Mouse (Mus musculus) embryonic facial prominence, embryonic 13.5 days (tissue): ENCODE data around the gene Mrpl12. TPM values are rescaled to one million over a fixed set of nuclear protein-coding genes. Genes with fewer than 3 reads are reported as not detected.

Experiments used
- ATAC-seq: fragments of 200-750 bp; cut with Nextera tagmentation; 2 replicates; pipeline ENCODE4 v1.8.0; 2017; ENCODE audit warnings: low read depth; ENCODE audit not compliant: insufficient number of reproducible peaks, insufficient read depth, low FRiP score, low TSS enrichment
- H3K27ac ChIP-seq: fragments of 300-500 bp; sonication (generic); 2 replicates; pipeline ENCODE4 v1.5.1; 2015; ENCODE audit warnings: moderate library complexity, mild to moderate bottlenecking, inconsistent platforms
- H3K27me3 ChIP-seq: fragments of 300-500 bp; sonication (generic); 2 replicates; pipeline ENCODE4 v1.6.1; 2015; ENCODE audit warnings: mild to moderate bottlenecking, inconsistent platforms
- H3K36me3 ChIP-seq: fragments of 300-500 bp; sonication (generic); 2 replicates; pipeline ENCODE4 v1.6.1; 2015; ENCODE audit warnings: mild to moderate bottlenecking, inconsistent platforms
- H3K4me1 ChIP-seq: fragments of 300-500 bp; sonication (generic); 2 replicates; pipeline ENCODE4 v1.6.1; 2015; ENCODE audit warnings: inconsistent platforms
- H3K4me2 ChIP-seq: fragments of 300-500 bp; sonication (generic); 2 replicates; pipeline ENCODE4 v1.6.1; 2015; ENCODE audit warnings: moderate library complexity, mild to moderate bottlenecking, inconsistent platforms
- H3K4me3 ChIP-seq: fragments of 300-500 bp; sonication (generic); 2 replicates; pipeline ENCODE4 v1.5.1; 2015; ENCODE audit warnings: mild to moderate bottlenecking, inconsistent platforms
- H3K9ac ChIP-seq: fragments of 300-500 bp; sonication (generic); 2 replicates; pipeline ENCODE4 v1.6.1; 2015; ENCODE audit warnings: mild to moderate bottlenecking, inconsistent platforms
- H3K9me3 ChIP-seq: fragments of 300-500 bp; sonication (generic); 2 replicates; pipeline ENCODE4 v1.6.1; 2016; ENCODE audit warnings: inconsistent platforms
- whole genome bisulfite sequencing: fragments of 180-500 bp; shearing (Covaris S2); methylation state at CpG from one replicate; pipeline ENCODE4 v1.1.7; 2015; ENCODE audit warnings: mixed read lengths; 5-methylcytosine and 5-hydroxymethylcytosine counted together
- polyA plus RNA-seq: library from polyadenylated mRNA; unstranded; fragments of >200 nt; fragmentation: Nextera tagmentation; extraction: Ambion mirVana; gene quantifications from 2 replicates; pipeline ENCODE4 v1.2.1, GENCODE M21; 2015

The Mrpl12 gene
- polyA plus RNA-seq = 134 and 138 TPM in 2 replicates

- peak within 1 kb of the TSS; percentile 73 for H3K4me2 ChIP-seq
- H3K4me1 ChIP-seq = peaks cover 17% of the 10 kb centered on the region
- H3K27ac ChIP-seq = peak within 1 kb of the TSS; percentile 91
- H3K4me3 ChIP-seq = peak within 1 kb of the TSS; percentile 98
- peaks cover 79% of the 10 kb centered on the region for H3K36me3 ChIP-seq
- peak; percentile 90 for ATAC-seq
- no peaks in the 10 kb centered on the region for H3K9me3 ChIP-seq
- no peaks in the 10 kb centered on the region for H3K27me3 ChIP-seq
- H3K9ac ChIP-seq = peak within 1 kb of the TSS; percentile 96
- under 1% methylated on average over 60 of the region's 60 CpGs for WGBS
Measured at GRCm38 (mm10) chr11:120484265-120484981, at the start of gene Mrpl12. Mrpl12 (plus strand) TSS chr11:120484613.

- H3K4me1 ChIP-seq = peaks cover 12% of the 10 kb centered on the region
- peaks cover 28% of the 10 kb centered on the region for H3K36me3 ChIP-seq
- H3K4me3 ChIP-seq = peak within 1 kb of the TSS; percentile 99
- H3K27me3 ChIP-seq = no peaks in the 10 kb centered on the region
- H3K9me3 ChIP-seq = no peaks in the 10 kb centered on the region
- ATAC-seq = peak; percentile 84
- H3K4me2 ChIP-seq = peak within 1 kb of the TSS; percentile 89
- peak within 1 kb of the TSS; percentile 98 for H3K9ac ChIP-seq
- WGBS = under 1% methylated on average over 77 of the region's 77 CpGs
- H3K27ac ChIP-seq = peak within 1 kb of the TSS; percentile 81
Measured at GRCm38 (mm10) chr11:120437152-120437856, 47.1 kb upstream of the Mrpl12 start, which contains the start of gene Nploc4. Nploc4 (minus strand) TSS chr11:120437708.

GRCm38 (mm10) chr11:120437857-120438385, 46.5 kb upstream of the Mrpl12 start:
- WGBS = 27% methylated on average over 12 of the region's 12 CpGs
- Histone ChIP-seq H3K9ac (peak overlapping the region; percentile 98), H3K27me3 (no peaks in the 10 kb centered on the region), H3K27ac (peak overlapping the region; percentile 81), H3K4me3 (peak overlapping the region; percentile 99), H3K9me3 (no peaks in the 10 kb centered on the region), H3K4me1 (peaks cover 12% of the 10 kb centered on the region), H3K36me3 (peaks cover 22% of the 10 kb centered on the region), H3K4me2 (peak overlapping the region; percentile 89)
- no peak for ATAC-seq

GRCm38 (mm10) chr11:120442344-120442743, 42.1 kb upstream of the Mrpl12 start, which contains the start of gene Tspan10:
Tspan10 (plus strand) TSS chr11:120442644.
- Histone ChIP-seq H3K36me3 (no peaks in the 10 kb centered on the region), H3K9ac (no peak within 1 kb of the TSS), H3K4me2 (no peak within 1 kb of the TSS), H3K27me3 (no peaks in the 10 kb centered on the region), H3K4me1 (no peaks in the 10 kb centered on the region), H3K9me3 (no peaks in the 10 kb centered on the region), H3K27ac (no peak within 1 kb of the TSS), H3K4me3 (no peak within 1 kb of the TSS)
- no peak for ATAC-seq
- WGBS = 89% methylated on average over 3 of the region's 3 CpGs

- H3K27ac ChIP-seq = no peak overlapping the region
- no peak overlapping the region for H3K4me3 ChIP-seq
- no peak overlapping the region for H3K9ac ChIP-seq
- no peak for ATAC-seq
- H3K36me3 ChIP-seq = no peaks in the 10 kb centered on the region
- H3K27me3 ChIP-seq = no peaks in the 10 kb centered on the region
- H3K4me1 ChIP-seq = no peaks in the 10 kb centered on the region
- WGBS = 78% methylated on average over 3 of the region's 3 CpGs
- H3K4me2 ChIP-seq = no peak overlapping the region
- H3K9me3 ChIP-seq = no peaks in the 10 kb centered on the region
Measured at GRCm38 (mm10) chr11:120442765-120443280, 41.6 kb upstream of the Mrpl12 start.

- Histone ChIP-seq H3K9ac (0 out of 2 replicates have a peak overlapping the region, but pooled peaks have one; percentile 22), H3K36me3 (no peaks in the 10 kb centered on the region), H3K4me3 (no peak overlapping the region), H3K9me3 (no peaks in the 10 kb centered on the region), H3K27ac (no peak overlapping the region), H3K4me2 (no peak overlapping the region), H3K4me1 (no peaks in the 10 kb centered on the region), H3K27me3 (no peaks in the 10 kb centered on the region)
- ATAC-seq = no peak
- 59% methylated on average over 6 of the region's 6 CpGs for WGBS
Measured at GRCm38 (mm10) chr11:120444106-120444505, 40.3 kb upstream of the Mrpl12 start.

- WGBS = 75% methylated on average over 3 of the region's 3 CpGs
- H3K27ac ChIP-seq = no peak overlapping the region
- no peaks in the 10 kb centered on the region for H3K4me1 ChIP-seq
- H3K4me2 ChIP-seq = no peak overlapping the region
- no peaks in the 10 kb centered on the region for H3K36me3 ChIP-seq
- no peak overlapping the region for H3K4me3 ChIP-seq
- ATAC-seq = no peak
- no peaks in the 10 kb centered on the region for H3K27me3 ChIP-seq
- no peaks in the 10 kb centered on the region for H3K9me3 ChIP-seq
- no peak overlapping the region for H3K9ac ChIP-seq
Measured at GRCm38 (mm10) chr11:120445475-120445874, 38.9 kb upstream of the Mrpl12 start.

- no peaks in the 10 kb centered on the region for H3K9me3 ChIP-seq
- H3K27ac ChIP-seq = no peak overlapping the region
- H3K36me3 ChIP-seq = no peaks in the 10 kb centered on the region
- no peak overlapping the region for H3K4me2 ChIP-seq
- no peak overlapping the region for H3K4me3 ChIP-seq
- no peaks in the 10 kb centered on the region for H3K27me3 ChIP-seq
- H3K9ac ChIP-seq = no peak overlapping the region
- ATAC-seq = no peak
- no peaks in the 10 kb centered on the region for H3K4me1 ChIP-seq
- WGBS = 77% methylated on average over 7 of the region's 7 CpGs
Measured at GRCm38 (mm10) chr11:120447179-120447578, 37.2 kb upstream of the Mrpl12 start.

GRCm38 (mm10) chr11:120452246-120452645, 32.2 kb upstream of the Mrpl12 start:
- no peak overlapping the region for H3K4me3 ChIP-seq
- H3K36me3 ChIP-seq = peaks cover 10% of the 10 kb centered on the region; the same call in 1 of the 2 replicates
- H3K9ac ChIP-seq = no peak overlapping the region
- H3K4me1 ChIP-seq = peaks cover 6% of the 10 kb centered on the region
- H3K27me3 ChIP-seq = no peaks in the 10 kb centered on the region
- H3K4me2 ChIP-seq = no peak overlapping the region
- 66% methylated on average over 3 of the region's 3 CpGs for WGBS
- H3K9me3 ChIP-seq = no peaks in the 10 kb centered on the region
- no peak for ATAC-seq
- no peak overlapping the region for H3K27ac ChIP-seq

- H3K9ac ChIP-seq = peak within 1 kb of the TSS; percentile 32; the same call in 1 of the 2 replicates
- no peak within 1 kb of the TSS for H3K4me2 ChIP-seq
- peaks cover 10% of the 10 kb centered on the region; the same call in 1 of the 2 replicates for H3K36me3 ChIP-seq
- H3K9me3 ChIP-seq = no peaks in the 10 kb centered on the region
- H3K4me1 ChIP-seq = peaks cover 9% of the 10 kb centered on the region
- ATAC-seq = no peak
- H3K4me3 ChIP-seq = no peak within 1 kb of the TSS
- no peak within 1 kb of the TSS for H3K27ac ChIP-seq
- no peaks in the 10 kb centered on the region for H3K27me3 ChIP-seq
- 89% methylated on average over 4 of the region's 4 CpGs for WGBS
Measured at GRCm38 (mm10) chr11:120453306-120453705, 31.1 kb upstream of the Mrpl12 start, which contains the start of gene Pde6g. Pde6g (minus strand) TSS chr11:120453500.

- no peak overlapping the region for H3K4me3 ChIP-seq
- H3K9me3 ChIP-seq = no peaks in the 10 kb centered on the region
- 83% methylated on average over 4 of the region's 4 CpGs for WGBS
Measured at GRCm38 (mm10) chr11:120454965-120455364, 29.4 kb upstream of the Mrpl12 start.

More at GRCm38 (mm10) chr11:120454965-120455364, 29.4 kb upstream of the Mrpl12 start:
- H3K4me1 ChIP-seq = peaks cover 21% of the 10 kb centered on the region
- H3K27ac ChIP-seq = no peak overlapping the region
- no peak for ATAC-seq
- H3K4me2 ChIP-seq = no peak overlapping the region
- H3K27me3 ChIP-seq = no peaks in the 10 kb centered on the region
- H3K36me3 ChIP-seq = peaks cover 20% of the 10 kb centered on the region
- no peak overlapping the region for H3K9ac ChIP-seq
